ENCODE assay signal across 25 mouse cellular contexts in genomic region chr7:24980439-24980838, GRCm38 (mm10). TPM values are rescaled to one million over a fixed set of nuclear protein-coding genes. Genes with fewer than 3 reads are reported as not detected.
DNase-seq lines count a peak whose midpoint lies in the region; TF ChIP-seq lines count a peak whose summit lies in the region.
"Had no signal": no experiment of that assay in that cellular context is flagged by ENCODE, and none has a peak within 500 bp of the region (broad histone marks: within the 10 kb centered on the region; RNA-seq: fewer than 3 reads in every experiment).

No protein-coding gene starts in this region.

- 0 out of 2 replicates have a peak overlapping the region, but pooled peaks have one; percentile 8 for H3K27ac ChIP-seq in cortical plate, adult 2 months (ENCODE audit: insufficient read depth, low read length)
- H3K27ac ChIP-seq: forebrain, embryonic 10.5 days; forebrain, embryonic 13.5 days; heart, embryonic 15.5 days; hindbrain, embryonic 10.5 days; hindbrain, embryonic 13.5 days; intestine, embryonic 15.5 days had no signal

- TF ChIP-seq CTCF in cortical plate, adult 2 months (IDR thresholded peaks at IDR 0.05; ENCODE audit: extremely low read depth, insufficient read depth, low read length): no peak

- no peak overlapping the region for H3K4me3 ChIP-seq in cortical plate, adult 2 months (ENCODE audit: insufficient read depth, low read length)
- H3K4me3 ChIP-seq: forebrain, embryonic 10.5 days; forebrain, embryonic 13.5 days; heart, embryonic 12.5 days; heart, embryonic 15.5 days; hindbrain, embryonic 10.5 days; hindbrain, embryonic 13.5 days; intestine, embryonic 15.5 days had no signal

- DNase-seq in cerebellum, postnatal 10 days: peak; percentile 55
- no peak for DNase-seq in cerebellum, adult 9-10 months
- DNase-seq in frontal cortex, adult 2 months (ENCODE audit: extremely low spot score in 1 of 2, low spot score in 1 of 2): peak; percentile 2 to 4
- DNase-seq in frontal cortex, postnatal 36 days (ENCODE audit: low spot score in 2 of 2): no peak
- DNase-seq in natural killer cell, adult 2 months (ENCODE audit: low spot score in 2 of 2): no peak
- DNase-seq: adrenal gland, adult 2 months; adrenal gland, postnatal 14 days; cerebellum, adult 11-12 months; gastrocnemius, postnatal 25 days; heart, adult 18-20 months; heart, postnatal 10 days; heart, postnatal 36 days; kidney, adult 11 months had no signal

- H3K4me1 ChIP-seq in cortical plate, adult 2 months (ENCODE audit: control insufficient read depth, insufficient read depth, low read length): no peaks in the 10 kb centered on the region; the same call in 1 of the 2 replicates
- H3K4me1 ChIP-seq: forebrain, embryonic 10.5 days; forebrain, embryonic 13.5 days; heart, embryonic 12.5 days; heart, embryonic 15.5 days; hindbrain, embryonic 10.5 days; hindbrain, embryonic 13.5 days; intestine, embryonic 15.5 days had no signal

- 0 out of 2 replicates have a peak, but pooled peaks have one; percentile 5 for TF ChIP-seq POLR2A in cortical plate, adult 2 months (IDR thresholded peaks at IDR 0.05; ENCODE audit: extremely low read depth, insufficient read depth, low read length)

RNA-seq across cellular contexts. Expression of gene Rabac1, which starts 7.9 kb away (rescaled TPM):
- polyA plus RNA-seq in frontal cortex, adult 2 months (2012; rRNA removed): 337 and 384 TPM in 2 replicates
- 396 and 421 TPM in 2 replicates for polyA plus RNA-seq in cortical plate, adult 2 months (2012; rRNA removed)

RNA-seq across cellular contexts. Expression of gene Atp1a3, which starts 25.3 kb away (rescaled TPM):
- polyA plus RNA-seq in frontal cortex, adult 2 months (2012; rRNA removed): 1,131 and 1,133 TPM in 2 replicates
- 899 and 943 TPM in 2 replicates for polyA plus RNA-seq in cortical plate, adult 2 months (2012; rRNA removed)

RNA-seq across cellular contexts. Expression of gene Gm4881, which starts 36.1 kb away (rescaled TPM):
- 0.17 TPM in 1 of 2 replicates, not detected in the other for polyA plus RNA-seq in frontal cortex, adult 2 months (2012; rRNA removed)
- 0.15 TPM in 1 of 2 replicates, not detected in the other for polyA plus RNA-seq in cortical plate, adult 2 months (2012; rRNA removed)
- polyA plus RNA-seq: adrenal gland, adult 2 months; C2C12; CD4-positive, CD25-positive, alpha-beta regulatory T cell, adult 4 months; embryonic facial prominence, embryonic 14.5 days; forebrain, embryonic 10.5 days; gonadal fat pad, adult 2 months; heart, embryonic 12.5 days; heart, embryonic 15.5 days; intestine, embryonic 15.5 days had no signal

Comparison
In these comparisons a context has a peak if more than half of its experiments do, and no peak if none do; other contexts are left out.
1. DNase-seq: peak in cerebellum, postnatal 10 days (2 of 2) and frontal cortex, adult 2 months (2 of 2); none in cerebellum, adult 9-10 months (single experiment), frontal cortex, postnatal 36 days (0 of 2) and natural killer cell, adult 2 months (0 of 2).